Mouse (Mus musculus) kidney, adult 2 months (tissue): ENCODE measurements around the gene Epha6. TPM values are rescaled to one million over a fixed set of nuclear protein-coding genes. Genes with fewer than 3 reads are reported as not detected.

ENCODE experiments used
- DNase-seq: peaks from one replicate; pipeline ENCODE4 v3.0.0; 2021
- H3K27ac ChIP-seq: fragments of 200-500 bp; 2 replicates; pipeline ENCODE4 v1.5.1; 2012; ENCODE audit warnings: low read depth, low read length, control low read depth, inconsistent platforms; ENCODE audit not compliant: insufficient read depth
- H3K27me3 ChIP-seq: fragments of 200-500 bp; replicated peaks from 2 replicates; pipeline ENCODE4 v1.6.1; 2012; ENCODE audit warnings: mild to moderate bottlenecking, moderate library complexity, low read length, inconsistent platforms; ENCODE audit not compliant: control insufficient read depth, insufficient read depth
- H3K36me3 ChIP-seq: fragments of 200-500 bp; 2 replicates; pipeline ENCODE4 v1.6.1; 2012; ENCODE audit warnings: mild to moderate bottlenecking, moderate library complexity, low read length, inconsistent platforms; ENCODE audit not compliant: control insufficient read depth, insufficient read depth
- H3K4me1 ChIP-seq: fragments of 200-500 bp; 2 replicates; pipeline ENCODE4 v1.6.1; 2011; ENCODE audit warnings: low read length; ENCODE audit not compliant: control insufficient read depth, insufficient read depth
- H3K4me3 ChIP-seq: fragments of 200-500 bp; 2 replicates; pipeline ENCODE4 v1.5.1; 2011; ENCODE audit warnings: mild to moderate bottlenecking, low read depth, low read length, control low read depth; ENCODE audit not compliant: insufficient read depth
- CTCF ChIP-seq: fragments of 200-500 bp; conservative IDR thresholded peaks from 2 replicates; pipeline ENCODE4 v1.5.1; 2011; ENCODE audit warnings: low read depth, mild to moderate bottlenecking, control low read depth, low read length, moderate library complexity, mixed read lengths; ENCODE audit not compliant: insufficient read depth, insufficient read length
- POLR2A ChIP-seq: fragments of 200-500 bp; IDR thresholded peaks from one replicate; pipeline ENCODE4 v1.6.1; 2011; ENCODE audit warnings: low read depth, low read length, control low read depth
- WGBS: fragments of 180-500 bp; shearing (Covaris S2); methylation state at CpG from one replicate; pipeline ENCODE4 v1.1.7; 2018; 5-methylcytosine and 5-hydroxymethylcytosine counted together
- polyA plus RNA-seq: library from polyadenylated mRNA; depleted of rRNA; stranded (reverse); fragments of >200 nt; gene quantifications from 2 replicates; pipeline ENCODE4 v1.2.3, GENCODE M21; 2012; rRNA removed

Epha6 gene
- polyA plus RNA-seq, result 0.02 and 0.15 TPM in 2 replicates

DNA sequence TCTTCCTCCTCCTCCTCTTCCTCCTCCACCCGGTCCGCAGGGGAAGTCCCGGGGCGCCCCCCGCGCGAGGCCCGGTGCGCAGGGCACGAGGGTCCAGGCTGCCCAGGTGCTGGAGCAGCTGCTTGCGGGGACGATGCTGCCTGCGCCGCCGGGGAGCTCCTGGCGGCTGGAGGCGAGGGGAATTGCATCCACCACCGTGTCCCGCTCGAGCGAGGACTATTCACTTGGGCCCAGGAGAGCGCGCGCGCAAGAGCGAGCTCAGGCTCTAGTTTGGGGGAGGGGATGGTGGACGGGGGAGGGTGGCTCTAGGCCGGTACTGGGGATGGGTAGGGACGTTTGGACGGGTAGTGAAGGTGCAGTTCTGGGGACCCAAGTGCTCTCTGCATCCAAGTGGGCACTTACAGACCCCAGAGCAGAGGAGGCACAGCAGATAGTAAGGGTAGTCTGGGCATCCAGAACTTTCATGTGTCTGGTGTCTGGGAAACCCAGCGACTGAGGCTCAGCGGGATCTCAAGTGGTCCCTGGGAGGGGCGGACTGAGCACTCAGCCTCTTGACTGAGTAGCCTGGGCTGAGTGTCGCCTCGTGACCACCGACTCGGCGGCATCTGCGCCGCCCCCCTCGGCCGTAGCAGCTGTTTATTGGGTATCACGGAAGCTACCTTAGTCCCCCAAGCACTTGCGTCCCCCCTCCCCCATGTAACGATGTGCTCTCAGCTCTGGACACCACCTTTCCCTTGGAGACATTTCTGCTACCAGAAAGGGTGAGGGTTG lies at the start of gene Epha6:
Epha6 (minus strand) TSS at position 471 of the 771 bp plus-strand sequence.
- no peak for TF ChIP-seq POLR2A
- no peak for TF ChIP-seq CTCF
- no peak for DNase-seq

DNA sequence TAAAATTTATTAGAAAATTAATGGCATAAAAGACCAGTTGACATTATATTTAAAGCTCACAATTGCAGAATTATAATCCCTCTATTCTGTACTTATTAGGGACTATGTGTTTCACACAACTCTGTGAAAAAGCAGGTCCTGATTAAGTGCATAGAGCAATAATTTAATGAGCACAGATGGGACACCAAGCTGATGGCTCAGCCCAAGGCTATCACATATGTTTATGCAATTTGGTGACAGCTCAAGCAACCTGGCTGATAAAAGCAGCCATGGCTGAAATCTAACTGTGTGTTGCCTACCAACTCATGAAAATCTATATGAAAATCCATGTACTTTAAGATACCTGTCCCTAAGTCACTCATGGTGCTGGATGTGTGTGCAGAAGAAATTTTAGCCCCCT lies 46.4 kb upstream of the Epha6 start:
- Histone ChIP-seq H3K4me1 (no peaks in the 10 kb centered on the region), H3K4me3 (no peak overlapping the region), H3K27ac (no peak overlapping the region), H3K27me3 (no peaks in the 10 kb centered on the region), H3K36me3 (no peaks in the 10 kb centered on the region)
- no peak for TF ChIP-seq CTCF
- TF ChIP-seq POLR2A, result no peak
- no peak for DNase-seq

More for the DNA sequence above, at the start of gene Epha6:
- Histone ChIP-seq H3K27ac (no peak within 1 kb of the TSS), H3K4me1 (no peaks in the 10 kb centered on the region), H3K27me3 (no peaks in the 10 kb centered on the region), H3K4me3 (no peak within 1 kb of the TSS), H3K36me3 (no peaks in the 10 kb centered on the region)
- 1% methylated on average over 45 of the region's 45 CpGs for whole genome bisulfite sequencing

DNA sequence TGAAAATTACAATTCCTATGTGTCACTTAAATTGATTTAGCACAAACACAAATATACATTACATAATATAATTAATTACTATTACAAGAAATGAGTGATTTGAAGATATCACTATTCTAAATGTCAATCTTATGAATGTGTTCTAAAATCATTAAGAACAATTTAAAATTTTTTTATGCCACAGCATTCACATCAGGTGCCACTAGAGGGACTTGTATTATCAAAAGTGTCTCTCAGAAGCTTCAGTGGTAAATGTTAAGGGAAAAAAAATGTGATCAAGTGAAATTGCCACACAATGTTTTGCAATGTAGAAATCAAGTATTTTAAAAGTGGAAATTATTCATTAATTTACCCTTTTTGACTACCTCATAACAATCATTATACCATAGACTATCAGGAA lies 22.8 kb upstream of the Epha6 start:
- no peak for DNase-seq
- TF ChIP-seq CTCF, result no peak
- no peak overlapping the region for H3K27ac ChIP-seq
- no peaks in the 10 kb centered on the region for H3K36me3 ChIP-seq
- H3K4me3 ChIP-seq, result no peak overlapping the region
- H3K4me1 ChIP-seq, result no peaks in the 10 kb centered on the region
- H3K27me3 ChIP-seq, result no peaks in the 10 kb centered on the region

DNA sequence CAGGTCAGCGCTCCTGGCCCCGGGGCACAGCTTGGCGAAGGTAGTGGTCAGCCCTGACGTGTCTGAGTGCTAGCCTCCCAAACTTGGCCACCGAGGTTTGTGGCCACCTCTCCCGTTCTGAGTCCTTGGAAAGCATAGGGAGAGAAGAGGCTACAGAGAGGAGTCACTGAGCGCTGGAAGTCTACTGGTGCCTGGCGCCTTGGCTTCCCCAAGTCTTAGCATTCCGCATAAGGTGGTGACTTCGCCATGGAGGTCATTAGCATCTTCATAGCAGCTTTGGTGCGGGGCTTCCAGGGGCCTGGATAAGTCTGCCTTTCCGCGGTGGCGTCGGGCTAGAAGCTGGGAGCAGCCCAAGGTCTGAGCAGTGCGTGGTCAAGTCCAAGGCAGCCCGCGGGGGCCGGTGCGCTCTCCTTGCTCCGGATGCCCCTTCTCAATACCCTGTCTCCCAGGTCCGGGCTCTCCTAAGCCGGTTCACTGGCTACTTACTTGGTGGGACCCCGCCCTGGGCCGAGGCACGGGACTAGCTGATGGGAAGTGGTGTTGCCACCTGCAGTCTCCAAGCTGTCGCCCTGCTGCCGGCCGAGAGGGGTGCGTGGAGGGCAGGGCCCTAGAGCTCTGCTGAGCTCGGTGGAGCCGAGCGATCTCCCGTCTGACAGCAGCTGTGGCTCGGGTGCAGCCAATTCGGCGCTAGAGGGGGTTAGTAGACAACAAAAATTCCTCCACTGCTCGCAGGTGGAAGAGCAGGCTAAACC lies 677 bp upstream of the Epha6 start:
- WGBS, result 2% methylated on average over 38 of the region's 38 CpGs
- H3K27ac ChIP-seq, result no peak overlapping the region
- no peak overlapping the region for H3K4me3 ChIP-seq
- H3K27me3 ChIP-seq, result no peaks in the 10 kb centered on the region
- H3K36me3 ChIP-seq, result no peaks in the 10 kb centered on the region
- no peaks in the 10 kb centered on the region for H3K4me1 ChIP-seq
- TF ChIP-seq POLR2A (no peak), CTCF (no peak)
- DNase-seq, result no peak

DNA sequence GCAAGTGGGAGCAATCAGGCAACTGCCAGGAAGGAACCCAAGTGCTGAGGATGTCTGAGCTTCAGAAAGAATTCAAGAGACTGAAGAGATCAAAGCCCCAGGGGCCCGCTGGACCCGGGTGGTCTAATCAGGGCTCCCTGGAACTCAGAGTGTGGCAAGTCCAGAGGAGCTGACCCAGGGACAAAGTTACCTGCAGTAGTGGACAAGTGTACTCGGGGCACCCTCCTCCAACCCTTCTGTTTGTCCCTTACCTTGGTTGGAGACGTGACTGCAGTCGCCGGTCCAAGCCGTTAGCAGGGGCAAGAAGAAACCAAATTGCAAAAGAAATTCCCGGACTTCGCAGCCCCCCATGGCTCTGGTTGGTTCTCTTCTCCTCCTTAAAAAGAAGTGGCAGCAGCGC lies 718 bp downstream of the Epha6 start:
- no peak for DNase-seq
- WGBS, result 2% methylated on average over 10 of the region's 10 CpGs
- TF ChIP-seq POLR2A, result no peak
- Histone ChIP-seq H3K4me3 (no peak overlapping the region), H3K27me3 (no peaks in the 10 kb centered on the region), H3K36me3 (no peaks in the 10 kb centered on the region), H3K27ac (no peak overlapping the region), H3K4me1 (no peaks in the 10 kb centered on the region)

DNA sequence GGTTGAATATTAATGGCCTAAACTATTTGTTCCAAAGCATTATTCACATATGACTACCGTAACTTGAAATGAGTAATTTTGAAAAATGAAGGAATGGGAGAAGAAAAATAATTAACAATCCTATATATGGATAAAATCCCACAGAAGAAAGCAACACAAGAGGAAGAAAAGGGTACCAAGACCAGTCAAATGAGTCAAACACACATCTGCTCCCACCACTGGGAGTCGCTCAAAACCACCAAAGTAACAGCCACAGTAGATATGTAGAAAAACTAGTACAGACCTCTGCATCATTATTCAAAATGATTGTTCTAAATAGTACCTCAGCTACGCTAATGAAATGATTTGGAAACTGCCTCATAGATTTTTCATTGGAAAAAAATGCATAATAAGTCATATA lies 20.0 kb downstream of the Epha6 start:
- WGBS, result 76% methylated on average over 3 of the region's 3 CpGs
- Histone ChIP-seq H3K4me3 (no peak overlapping the region), H3K36me3 (no peaks in the 10 kb centered on the region), H3K27ac (no peak overlapping the region), H3K4me1 (no peaks in the 10 kb centered on the region), H3K27me3 (no peaks in the 10 kb centered on the region)
- no peak for TF ChIP-seq POLR2A
- TF ChIP-seq CTCF, result no peak
- no peak for DNase-seq

DNA sequence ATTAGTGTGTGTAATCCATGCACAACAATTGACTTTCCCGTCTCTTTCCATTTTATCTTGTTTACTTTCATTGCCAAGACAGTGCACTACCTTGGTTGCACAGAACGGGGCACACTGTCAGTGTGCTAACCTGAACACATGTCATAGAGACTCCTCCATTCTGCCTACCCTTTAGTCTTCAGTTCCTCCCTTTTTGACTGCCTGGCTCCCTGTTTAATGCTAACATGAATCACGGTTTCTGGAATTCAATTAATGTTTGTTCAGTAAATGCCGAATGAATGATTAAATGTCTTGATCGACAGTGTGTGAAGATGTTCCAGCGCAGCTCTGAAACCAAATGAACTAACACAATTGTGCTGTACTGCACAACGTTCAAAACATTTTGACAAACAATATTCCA lies 20.6 kb downstream of the Epha6 start:
- WGBS, result 47% methylated on average over 7 of the region's 7 CpGs
- no peaks in the 10 kb centered on the region for H3K4me1 ChIP-seq

More for the DNA sequence above, 20.6 kb downstream of the Epha6 start:
- TF ChIP-seq CTCF (no peak), POLR2A (no peak)
- Histone ChIP-seq H3K27ac (no peak overlapping the region), H3K27me3 (no peaks in the 10 kb centered on the region), H3K36me3 (no peaks in the 10 kb centered on the region), H3K4me3 (no peak overlapping the region)
- DNase-seq, result no peak
